In the genomic region with DNA sequence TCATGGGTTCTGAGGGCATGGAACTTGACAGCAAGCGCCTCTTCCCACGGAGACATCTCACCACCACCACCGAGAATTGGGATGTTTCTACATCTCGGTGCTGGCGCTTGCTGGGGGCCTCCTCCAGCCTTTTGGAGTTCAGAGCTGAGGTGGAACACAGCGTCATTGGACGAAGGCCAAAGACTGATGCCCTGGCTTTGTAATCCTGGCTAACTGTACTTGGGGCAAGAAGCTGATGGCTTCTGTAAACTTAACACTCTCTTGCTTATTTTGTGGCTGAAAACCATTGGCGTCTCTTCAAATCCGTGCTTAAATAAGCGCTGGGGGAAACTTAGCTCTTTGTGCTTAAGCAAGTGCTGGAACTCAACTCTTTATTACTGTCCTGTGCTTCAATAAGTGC, we compare ENCODE assay signal across 15 mouse cellular contexts. TPM values are rescaled to one million over a fixed set of nuclear protein-coding genes. Genes with fewer than 3 reads are reported as not detected.
DNase-seq lines count a peak whose midpoint lies in the region; ATAC-seq and TF ChIP-seq lines count a peak whose summit lies in the region.
"Had no signal": no experiment of that assay in that cellular context is flagged by ENCODE, and none has a peak within 500 bp of the region (broad histone marks: within the 10 kb centered on the region; RNA-seq: fewer than 3 reads in every experiment).

No protein-coding gene starts in this region.

- H3K9ac ChIP-seq in ES-Bruce4 (ENCODE audit: low read depth, poor library complexity, severe bottlenecking), result no peak overlapping the region
- H3K9ac ChIP-seq: liver, embryonic 14.5 days; midbrain, embryonic 15.5 days; neural tube, embryonic 15.5 days had no signal

- WGBS in kidney, adult 2 months, result 46% methylated on average over 10 of the region's 10 CpGs

- no peak overlapping the region for H3K4me3 ChIP-seq in kidney, adult 2 months (ENCODE audit: insufficient read depth, low read depth, low read length)
- no peak overlapping the region for H3K4me3 ChIP-seq in ES-Bruce4 (ENCODE audit: low read depth, low read length)
- H3K4me3 ChIP-seq in layer of hippocampus, adult 2 months, result no peak overlapping the region
- H3K4me3 ChIP-seq: midbrain, embryonic 15.5 days; neural tube, embryonic 15.5 days had no signal

- no peak for TF ChIP-seq EP300 in ES-Bruce4 (IDR thresholded peaks at IDR 0.05; ENCODE audit: insufficient read depth, low read depth, low read length)

- H3K9me3 ChIP-seq in ES-Bruce4 (replicated peaks; ENCODE audit: control insufficient read depth, insufficient read depth, low read length, poor library complexity, severe bottlenecking), result no peaks in the 10 kb centered on the region; the same call in 1 of the 2 replicates
- H3K9me3 ChIP-seq: midbrain, embryonic 15.5 days; neural tube, embryonic 15.5 days had no signal

- peak; percentile 35 for DNase-seq in adrenal gland, postnatal 25 days
- DNase-seq in adrenal gland, postnatal 4 days (ENCODE audit: low spot score in 2 of 2), result no peak
- DNase-seq in kidney, adult 2 months, result peak; percentile 66
- no peak for DNase-seq in kidney, postnatal 10 days
- DNase-seq in lung, postnatal 10 days, result peak; percentile 71
- DNase-seq in layer of hippocampus, adult 2 months (ENCODE audit: low spot score in 2 of 2), result no peak
- DNase-seq: B cell, adult 2 months; layer of hippocampus, postnatal 36 days; right cerebral cortex, postnatal 25 days had no signal

- no peak for ATAC-seq in erythroid progenitor cell, adult 5-6 weeks (replicated peaks; ENCODE audit: low FRiP score, poor library complexity, severe bottlenecking)
- ATAC-seq: forebrain, embryonic 16.5 days; midbrain, embryonic 15.5 days had no signal

- TF ChIP-seq CTCF in kidney, adult 2 months (conservative IDR thresholded peaks at IDR 0.05; ENCODE audit: insufficient read depth, insufficient read length, low read depth, low read length), result no peak
- TF ChIP-seq CTCF in ES-Bruce4 (IDR thresholded peaks at IDR 0.05; ENCODE audit: low read depth, low read length), result no peak
- TF ChIP-seq CTCF in layer of hippocampus, adult 2 months (conservative IDR thresholded peaks at IDR 0.05), result no peak

- no peak for TF ChIP-seq POLR2A in kidney, adult 2 months (IDR thresholded peaks at IDR 0.05; ENCODE audit: low read depth, low read length)
- no peak for TF ChIP-seq POLR2A in ES-Bruce4 (IDR thresholded peaks at IDR 0.05; ENCODE audit: insufficient read depth, low read length)

- H3K27ac ChIP-seq in kidney, adult 2 months (ENCODE audit: insufficient read depth, low read depth, low read length), result no peak overlapping the region
- H3K27ac ChIP-seq in ES-Bruce4 (ENCODE audit: insufficient read depth, low read length), result peak overlapping the region; percentile 91
- no peak overlapping the region for H3K27ac ChIP-seq in layer of hippocampus, adult 2 months
- H3K27ac ChIP-seq: liver, embryonic 14.5 days; midbrain, embryonic 15.5 days; neural tube, embryonic 15.5 days had no signal

- no peaks in the 10 kb centered on the region for H3K36me3 ChIP-seq in kidney, adult 2 months (ENCODE audit: control insufficient read depth, insufficient read depth, low read length)
- H3K36me3 ChIP-seq in ES-Bruce4 (ENCODE audit: control insufficient read depth, insufficient read depth, low read length, poor library complexity, severe bottlenecking), result no peaks in the 10 kb centered on the region
- H3K36me3 ChIP-seq: midbrain, embryonic 15.5 days; neural tube, embryonic 15.5 days had no signal

- H3K4me1 ChIP-seq in kidney, adult 2 months (ENCODE audit: control insufficient read depth, insufficient read depth, low read length), result peaks cover 5% of the 10 kb centered on the region; the same call in 1 of the 2 replicates
- peaks cover 15% of the 10 kb centered on the region for H3K4me1 ChIP-seq in ES-Bruce4 (ENCODE audit: control insufficient read depth, insufficient read depth, low read length)

- no peaks in the 10 kb centered on the region for H3K27me3 ChIP-seq in kidney, adult 2 months (replicated peaks; ENCODE audit: control insufficient read depth, insufficient read depth, low read length)
- no peaks in the 10 kb centered on the region for H3K27me3 ChIP-seq in ES-Bruce4 (ENCODE audit: control insufficient read depth, insufficient read depth, low read length, poor library complexity, severe bottlenecking)
- H3K27me3 ChIP-seq: midbrain, embryonic 15.5 days had no signal

RNA-seq across cellular contexts. Expression of a gene that starts 57.8 kb away (rescaled TPM):
- 44.9 and 49.6 TPM in 2 replicates for total RNA-seq in adrenal gland, postnatal 25 days (2021)
- 10 to 100 TPM; 49.1 to 52.1 TPM for total RNA-seq in adrenal gland, postnatal 4 days (2021)
- 3.4 and 5.9 TPM in 2 replicates for polyA plus RNA-seq in kidney, adult 2 months (2012; rRNA removed)
- polyA plus RNA-seq in ES-Bruce4 (2011; ENCODE audit: insufficient read depth, insufficient read length, low read depth, missing spikeins), result 72.0 and 77.6 TPM in 2 replicates
- total RNA-seq in layer of hippocampus, adult 2 months (2021), result 10 to 100 TPM; 39.9 to 40.7 TPM
- 43.6 and 54.9 TPM in 2 replicates for total RNA-seq in erythroid progenitor cell, adult 5-6 weeks (2015; ENCODE audit: low replicate concordance)
- 31.5 and 32.0 TPM in 2 replicates for total RNA-seq in erythroid progenitor cell, adult 5-6 weeks (2017; ENCODE audit: low replicate concordance)

Comparison
In these comparisons a context has a peak if more than half of its experiments do, and no peak if none do; other contexts are left out.
1. DNase-seq: peak in adrenal gland, postnatal 25 days (single experiment), kidney, adult 2 months (single experiment) and lung, postnatal 10 days (single experiment); none in adrenal gland, postnatal 4 days (0 of 2), kidney, postnatal 10 days (single experiment) and layer of hippocampus, adult 2 months (0 of 2).